Mouse (Mus musculus) liver, adult 2 months (tissue): ENCODE data around the gene Fam163b. TPM values are rescaled to one million over a fixed set of nuclear protein-coding genes. Genes with fewer than 3 reads are reported as not detected.
A peak's percentile ranks its signal among the peaks of the same experiment; 100 is the strongest.

Experiments used
- DNase-seq: peaks from one replicate; pipeline ENCODE4 v3.0.0-alpha.2; 2011; ENCODE audit warnings: low read depth, low spot score; ENCODE audit errors: extremely low read depth
- H3K27ac ChIP-seq: fragments of 200-500 bp; replicated peaks from 2 replicates; pipeline ENCODE4 v1.5.1; 2012; ENCODE audit warnings: low read depth, mild to moderate bottlenecking, control low read depth, inconsistent platforms, low read length; ENCODE audit not compliant: insufficient read depth
- H3K27me3 ChIP-seq: fragments of 200-500 bp; 2 replicates; pipeline ENCODE4 v1.6.1; 2012; ENCODE audit warnings: mild to moderate bottlenecking, moderate library complexity, low read length, inconsistent platforms; ENCODE audit not compliant: control insufficient read depth, insufficient read depth
- H3K36me3 ChIP-seq: fragments of 200-500 bp; 2 replicates; pipeline ENCODE4 v1.6.1; 2012; ENCODE audit warnings: low read length, inconsistent platforms; ENCODE audit not compliant: control insufficient read depth, insufficient read depth
- H3K4me1 ChIP-seq: fragments of 200-500 bp; 2 replicates; pipeline ENCODE4 v1.6.1; 2011; ENCODE audit warnings: low read length; ENCODE audit not compliant: control insufficient read depth, insufficient read depth
- H3K4me3 ChIP-seq: fragments of 200-500 bp; 2 replicates; pipeline ENCODE4 v1.5.1; 2011; ENCODE audit warnings: low read depth, mild to moderate bottlenecking, control low read depth, low read length, moderate library complexity; ENCODE audit not compliant: insufficient read depth
- H3K79me2 ChIP-seq: fragments of 200-500 bp; 2 replicates; pipeline ENCODE4 v1.6.1; 2012; ENCODE audit warnings: inconsistent platforms, mild to moderate bottlenecking, low read length, moderate library complexity; ENCODE audit not compliant: control insufficient read depth, insufficient read depth
- H3K9ac ChIP-seq: fragments of 200-500 bp; 2 replicates; pipeline ENCODE4 v1.6.1; 2012; ENCODE audit warnings: low read depth, mild to moderate bottlenecking, control low read depth, inconsistent platforms, low read length
- CTCF ChIP-seq: fragments of 200-500 bp; IDR thresholded peaks from 2 replicates; pipeline ENCODE4 v1.5.1; 2011; ENCODE audit warnings: low read depth, low read length, control low read depth
- POLR2A ChIP-seq: fragments of 200-500 bp; IDR thresholded peaks from 2 replicates; pipeline ENCODE4 v1.6.1; 2011; ENCODE audit warnings: low read length, control low read depth; ENCODE audit not compliant: insufficient read depth; ENCODE audit errors: extremely low read depth
- WGBS: fragments of 180-500 bp; shearing (Covaris S2); methylation state at CpG from one replicate; pipeline ENCODE4 v1.1.7; 2018; 5-methylcytosine and 5-hydroxymethylcytosine counted together
- polyA plus RNA-seq: library from polyadenylated mRNA; depleted of rRNA; stranded (reverse); fragments of >200 nt; gene quantifications from 2 replicates; pipeline ENCODE4 v1.2.3, GENCODE M21; 2012
- total RNA-seq: library from RNA; depleted of rRNA; stranded (reverse); fragments of >200 nt; gene quantifications from 2 replicates; pipeline ENCODE4 v1.2.3, GENCODE M21; 2014

Gene Fam163b
- total and polyA plus RNA-seq, 2 experiments, result not detected

DNA sequence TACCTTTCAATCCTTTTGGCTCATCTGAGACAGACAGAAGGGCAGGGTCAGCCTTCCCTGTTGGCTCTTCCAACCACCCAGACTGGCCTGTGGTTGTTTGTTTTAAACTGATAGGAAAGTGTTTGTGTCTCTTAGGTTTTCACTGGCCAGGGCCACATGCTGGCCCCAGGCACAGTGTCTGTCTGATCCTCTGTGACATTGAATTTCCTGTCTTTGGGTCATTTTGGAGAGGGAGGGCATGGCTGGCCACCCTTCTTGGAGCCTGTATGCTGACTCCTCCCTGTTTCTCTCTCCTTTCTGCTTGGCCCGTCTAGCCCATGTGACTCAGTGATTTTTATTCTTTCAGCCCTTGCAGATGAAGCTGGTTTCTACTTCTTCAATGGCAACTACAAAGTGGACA is 53.1 kb downstream of the Fam163b start:
- TF ChIP-seq POLR2A (no peak), CTCF (no peak)
- no peaks in the 10 kb centered on the region for H3K36me3 ChIP-seq
- no peaks in the 10 kb centered on the region for H3K27me3 ChIP-seq
- peak; percentile 27 for DNase-seq
- H3K4me1 ChIP-seq, result peaks cover 5% of the 10 kb centered on the region; the same call in 1 of the 2 replicates
- WGBS, result 53% methylated on average over 1 of the region's 1 CpGs
- no peak overlapping the region for H3K4me3 ChIP-seq
- H3K79me2 ChIP-seq, result no peaks in the 10 kb centered on the region
- H3K27ac ChIP-seq, result peak overlapping the region; percentile 59
- no peak overlapping the region for H3K9ac ChIP-seq

DNA sequence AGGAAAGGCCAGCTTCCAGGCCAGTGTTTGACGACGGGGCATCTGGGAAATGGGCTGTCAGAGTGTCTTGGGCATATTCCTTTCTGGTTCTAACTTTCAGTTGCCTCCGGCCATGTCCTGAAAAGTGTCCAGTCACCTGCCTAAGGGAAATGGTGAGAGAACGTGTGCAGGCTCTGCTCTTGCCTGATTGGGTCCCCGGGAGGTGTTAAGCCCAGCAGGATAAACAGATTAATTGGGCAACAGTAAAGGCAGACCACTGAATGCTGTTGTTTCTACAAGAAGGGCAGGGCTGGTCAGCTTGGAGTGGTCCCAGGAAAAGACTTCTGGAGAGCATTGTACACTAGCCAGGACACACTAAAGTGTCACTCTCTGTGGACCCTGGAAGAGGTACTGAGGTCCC is 53.6 kb downstream of the Fam163b start:
- Histone ChIP-seq H3K27me3 (no peaks in the 10 kb centered on the region), H3K9ac (no peak overlapping the region), H3K4me3 (no peak overlapping the region), H3K79me2 (no peaks in the 10 kb centered on the region), H3K36me3 (no peaks in the 10 kb centered on the region), H3K4me1 (peaks cover 5% of the 10 kb centered on the region; the same call in 1 of the 2 replicates), H3K27ac (peak overlapping the region; percentile 59)
- WGBS, result 71% methylated on average over 5 of the region's 5 CpGs
- TF ChIP-seq POLR2A (no peak), CTCF (no peak)
- DNase-seq, result no peak

DNA sequence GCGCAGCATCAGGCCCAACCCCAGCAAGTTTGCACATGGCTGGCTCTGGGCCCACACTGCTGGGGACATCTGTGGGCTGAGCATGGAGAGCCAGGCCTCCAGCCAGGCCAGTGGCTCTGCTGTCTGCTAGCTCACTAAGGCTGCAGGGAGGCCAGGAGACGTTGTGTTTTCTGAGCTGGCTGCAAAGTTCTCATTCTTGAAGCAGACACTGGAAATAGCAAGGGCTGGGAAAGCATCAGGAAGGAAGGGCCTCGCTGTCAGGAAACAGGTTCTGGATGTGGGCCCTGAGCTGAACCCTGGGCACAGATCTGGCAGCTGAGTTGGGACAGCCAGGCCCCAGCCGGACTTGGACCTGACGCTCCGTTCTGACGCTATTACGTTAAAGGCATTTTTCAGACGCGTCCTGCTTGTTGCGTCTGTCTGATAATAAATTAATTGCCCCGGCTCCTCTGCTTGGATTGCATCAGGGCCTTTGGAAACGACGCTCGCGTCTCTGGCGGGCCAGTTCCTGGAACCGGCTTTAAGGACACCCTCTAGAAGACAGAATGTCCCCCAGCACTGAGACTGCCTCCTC is 54.1 kb downstream of the Fam163b start:
- Histone ChIP-seq H3K27me3 (no peaks in the 10 kb centered on the region), H3K4me3 (no peak overlapping the region), H3K36me3 (no peaks in the 10 kb centered on the region), H3K79me2 (no peaks in the 10 kb centered on the region), H3K4me1 (peaks cover 5% of the 10 kb centered on the region; the same call in 1 of the 2 replicates), H3K9ac (no peak overlapping the region), H3K27ac (peak overlapping the region; percentile 59)
- 69% methylated on average over 18 of the region's 18 CpGs for WGBS
- DNase-seq, result peak; percentile 35
- TF ChIP-seq POLR2A, result no peak
- no peak for TF ChIP-seq CTCF

DNA sequence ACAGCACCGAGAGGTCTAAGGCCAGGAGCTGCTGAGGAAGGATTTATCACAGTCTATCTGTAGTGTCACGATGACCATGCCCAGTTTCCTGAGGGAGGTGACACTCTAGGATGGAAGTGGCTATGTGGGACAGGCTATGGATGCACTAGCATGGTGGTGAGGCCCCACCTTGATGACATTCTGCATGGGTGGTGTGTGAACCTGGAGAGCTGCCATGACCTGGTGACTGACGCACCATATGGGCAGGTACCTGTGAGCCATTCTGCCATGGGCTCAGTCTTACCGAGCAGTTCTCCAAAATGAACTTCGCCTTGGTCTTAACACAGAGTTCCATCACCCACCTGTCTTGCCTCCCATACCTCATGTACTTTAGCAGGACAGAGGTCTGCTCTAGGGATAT is 54.7 kb downstream of the Fam163b start:
- Histone ChIP-seq H3K9ac (no peak overlapping the region), H3K4me3 (no peak overlapping the region), H3K27ac (peak overlapping the region; percentile 3; the same call in 1 of the 2 replicates), H3K27me3 (no peaks in the 10 kb centered on the region), H3K79me2 (no peaks in the 10 kb centered on the region), H3K4me1 (peaks cover 5% of the 10 kb centered on the region; the same call in 1 of the 2 replicates), H3K36me3 (no peaks in the 10 kb centered on the region)
- TF ChIP-seq CTCF (no peak), POLR2A (no peak)
- no peak for DNase-seq
- 85% methylated on average over 5 of the region's 5 CpGs for WGBS

DNA sequence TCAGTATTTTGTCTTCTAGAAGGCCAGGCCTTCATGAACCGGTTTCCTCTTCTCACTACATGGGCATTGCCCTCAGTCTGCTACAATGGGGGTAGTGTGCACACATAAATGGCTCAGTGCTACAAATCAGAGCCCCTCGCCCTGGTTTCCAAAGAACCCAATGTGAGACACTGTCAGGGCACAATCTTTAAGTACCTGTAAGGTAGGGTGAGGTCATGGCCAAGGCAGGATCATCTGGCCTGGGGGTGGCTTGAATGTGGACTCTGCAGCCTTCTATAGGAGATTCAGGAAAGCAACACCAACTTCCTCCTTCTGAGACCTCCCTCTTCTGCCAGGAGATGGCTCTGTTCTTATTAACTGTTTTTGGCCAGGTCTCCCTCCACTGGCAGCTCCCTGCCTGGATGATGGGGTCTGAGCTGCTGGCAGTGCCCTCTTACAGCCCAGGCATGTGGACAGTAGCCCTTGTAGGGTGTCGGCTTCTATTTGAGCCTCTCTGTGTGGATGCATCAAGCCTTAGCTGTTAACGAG is 55.7 kb downstream of the Fam163b start:
- H3K4me3 ChIP-seq, result no peak overlapping the region
- H3K36me3 ChIP-seq, result no peaks in the 10 kb centered on the region
- H3K4me1 ChIP-seq, result peaks cover 5% of the 10 kb centered on the region; the same call in 1 of the 2 replicates
- H3K27me3 ChIP-seq, result no peaks in the 10 kb centered on the region
- no peak for TF ChIP-seq POLR2A
- TF ChIP-seq CTCF, result no peak
- H3K27ac ChIP-seq, result no peak overlapping the region
- H3K9ac ChIP-seq, result no peak overlapping the region
- 80% methylated on average over 4 of the region's 4 CpGs for WGBS
- H3K79me2 ChIP-seq, result no peaks in the 10 kb centered on the region
- DNase-seq, result no peak

DNA sequence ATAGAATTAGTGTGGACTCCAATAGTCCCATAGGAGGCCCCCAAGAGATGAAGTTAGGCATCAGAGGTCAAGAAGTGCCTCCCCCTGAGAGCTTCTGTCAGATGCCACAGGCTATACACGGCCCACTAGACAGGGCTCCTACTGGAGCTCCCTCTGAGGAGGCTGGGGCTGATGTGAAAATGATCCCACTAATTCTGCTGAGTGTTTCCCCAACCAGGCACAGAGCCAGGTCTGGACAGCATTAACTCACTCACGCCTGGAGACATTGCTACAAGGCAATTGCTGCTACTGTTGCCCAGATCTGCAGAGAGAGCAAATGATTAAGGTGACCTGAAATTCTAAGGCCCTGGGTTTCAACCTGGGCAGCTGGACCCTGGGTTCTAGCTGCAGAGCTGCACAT is 56.5 kb downstream of the Fam163b start:
- H3K9ac ChIP-seq, result no peak overlapping the region
- DNase-seq, result no peak
- peaks cover 5% of the 10 kb centered on the region; the same call in 1 of the 2 replicates for H3K4me1 ChIP-seq
- 62% methylated on average over 2 of the region's 2 CpGs for WGBS
- no peaks in the 10 kb centered on the region for H3K27me3 ChIP-seq
- no peak for TF ChIP-seq CTCF
- TF ChIP-seq POLR2A, result no peak
- no peaks in the 10 kb centered on the region for H3K79me2 ChIP-seq
- no peaks in the 10 kb centered on the region for H3K36me3 ChIP-seq
- H3K27ac ChIP-seq, result no peak overlapping the region
- H3K4me3 ChIP-seq, result no peak overlapping the region
